32 mouse cellular contexts compared by ENCODE assay signal in the genomic region with DNA sequence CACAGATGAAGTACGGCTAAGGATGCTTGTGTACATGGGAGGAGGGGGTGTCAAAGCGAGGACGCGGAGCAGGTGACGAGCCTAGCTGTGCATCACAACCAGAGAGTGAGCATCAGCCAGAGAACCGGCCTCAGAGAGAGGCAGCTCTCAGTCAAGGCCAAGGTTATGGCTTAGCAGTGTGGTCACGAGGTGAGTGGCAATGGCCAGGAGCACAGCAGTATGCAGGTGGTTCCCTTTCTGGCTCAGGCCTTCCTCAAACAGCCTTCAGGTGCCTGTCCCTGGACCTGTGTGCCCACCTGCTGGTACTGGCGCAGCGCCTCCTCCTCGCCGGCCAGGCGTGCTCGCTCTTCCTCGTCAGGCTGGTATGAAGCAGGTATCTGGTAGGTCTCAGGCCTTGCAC. TPM values are rescaled to one million over a fixed set of nuclear protein-coding genes. Genes with fewer than 3 reads are reported as not detected.
DNase-seq lines count a peak whose midpoint lies in the region; ATAC-seq and TF ChIP-seq lines count a peak whose summit lies in the region.
"Had no signal": no experiment of that assay in that cellular context is flagged by ENCODE, and none has a peak within 500 bp of the region (broad histone marks: within the 10 kb centered on the region; RNA-seq: fewer than 3 reads in every experiment).

No protein-coding gene starts in this region.

- no peaks in the 10 kb centered on the region for H3K9me3 ChIP-seq in midbrain, embryonic 15.5 days
- H3K9me3 ChIP-seq in midbrain, embryonic 10.5 days (replicated peaks) = no peaks in the 10 kb centered on the region
- no peaks in the 10 kb centered on the region for H3K9me3 ChIP-seq in hindbrain, embryonic 13.5 days
- H3K9me3 ChIP-seq in liver, postnatal 0 days (ENCODE audit: low read length) = no peaks in the 10 kb centered on the region
- H3K9me3 ChIP-seq: embryonic facial prominence, embryonic 13.5 days; forebrain, embryonic 12.5 days; heart, embryonic 13.5 days; liver, embryonic 13.5 days; megakaryocyte, embryonic 14.5 days; neural tube, embryonic 12.5 days had no signal

- no peak for TF ChIP-seq EP300 in liver, postnatal 0 days (IDR thresholded peaks at IDR 0.05; ENCODE audit: low read depth)

- 94% methylated on average over 14 of the region's 14 CpGs for WGBS in midbrain, embryonic 15.5 days
- 94% methylated on average over 14 of the region's 14 CpGs for WGBS in midbrain, embryonic 10.5 days
- 96% methylated on average over 14 of the region's 14 CpGs for whole genome bisulfite sequencing in hindbrain, embryonic 13.5 days
- WGBS in liver, postnatal 0 days (ENCODE audit: insufficient replicate concordance) = 91% methylated on average over 14 of the region's 14 CpGs

- H3K4me2 ChIP-seq in midbrain, embryonic 15.5 days = no peak overlapping the region
- H3K4me2 ChIP-seq in hindbrain, embryonic 13.5 days = no peak overlapping the region
- H3K4me2 ChIP-seq in liver, postnatal 0 days (ENCODE audit: low read depth, low read length) = no peak overlapping the region
- H3K4me2 ChIP-seq: embryonic facial prominence, embryonic 13.5 days; forebrain, embryonic 12.5 days; heart, embryonic 13.5 days; liver, embryonic 13.5 days; lung, embryonic 14.5 days; neural tube, embryonic 12.5 days had no signal

- no peak for TF ChIP-seq CTCF in liver, postnatal 0 days (IDR thresholded peaks at IDR 0.05; ENCODE audit: low read depth)

- H3K4me1 ChIP-seq in midbrain, embryonic 15.5 days = no peaks in the 10 kb centered on the region
- H3K4me1 ChIP-seq in midbrain, embryonic 10.5 days = no peaks in the 10 kb centered on the region
- 0 out of 2 replicates have a peak, but pooled peaks cover 2% of the 10 kb centered on the region for H3K4me1 ChIP-seq in hindbrain, embryonic 13.5 days (replicated peaks)
- no peaks in the 10 kb centered on the region for H3K4me1 ChIP-seq in liver, postnatal 0 days (ENCODE audit: insufficient read depth)
- H3K4me1 ChIP-seq: forebrain, embryonic 12.5 days; heart, embryonic 13.5 days; neural tube, embryonic 12.5 days had no signal

- H3K27ac ChIP-seq in midbrain, embryonic 15.5 days = no peak overlapping the region
- no peak overlapping the region for H3K27ac ChIP-seq in midbrain, embryonic 10.5 days (replicated peaks)
- H3K27ac ChIP-seq in hindbrain, embryonic 13.5 days = no peak overlapping the region
- H3K27ac ChIP-seq in liver, postnatal 0 days (ENCODE audit: low read depth) = no peak overlapping the region
- H3K27ac ChIP-seq: embryonic facial prominence, embryonic 13.5 days; forebrain, embryonic 12.5 days; heart, adult 2 months; heart, embryonic 13.5 days; layer of hippocampus, adult 2 months; liver, embryonic 13.5 days; neural tube, embryonic 12.5 days had no signal

- H3K36me3 ChIP-seq in midbrain, embryonic 15.5 days (replicated peaks) = peaks cover 33% of the 10 kb centered on the region
- peaks cover 100% of the 10 kb centered on the region for H3K36me3 ChIP-seq in midbrain, embryonic 10.5 days
- H3K36me3 ChIP-seq in hindbrain, embryonic 13.5 days = peaks cover 99% of the 10 kb centered on the region
- peaks cover 63% of the 10 kb centered on the region for H3K36me3 ChIP-seq in liver, postnatal 0 days (replicated peaks; ENCODE audit: insufficient read depth, low read length)

- 0 out of 2 replicates have a peak, but pooled peaks have one; percentile 19 for ATAC-seq in midbrain, embryonic 15.5 days (replicated peaks)
- ATAC-seq in hindbrain, embryonic 13.5 days (ENCODE audit: low FRiP score) = no peak
- ATAC-seq in liver, postnatal 0 days = no peak
- ATAC-seq: activated CD4-positive, CD25-positive, alpha-beta regulatory T cell, adult 4 months had no signal

- DNase-seq in midbrain, embryonic 10.5 days (ENCODE audit: low spot score) = no peak
- DNase-seq in cerebellum, adult 11 months = peak; percentile 67
- peak; percentile 85 for DNase-seq in cerebellum, adult 9-11 months
- no peak for DNase-seq in layer of hippocampus, postnatal 36 days
- DNase-seq in liver, postnatal 0 days = no peak
- DNase-seq: B cell, adult 2 months; embryo, embryonic 11 days; gastrocnemius, postnatal 36 days; heart, adult 2 months; heart, postnatal 14 days; kidney, adult 18-20 months; kidney, postnatal 25 days; liver, embryonic 13.5 days; lung, embryonic 14.5 days; lung, postnatal 36 days; midbrain, embryonic 14.5 days; right cerebral cortex, postnatal 14 days; thymus, postnatal 25 days had no signal

- H3K9ac ChIP-seq in midbrain, embryonic 15.5 days = no peak overlapping the region
- no peak overlapping the region for H3K9ac ChIP-seq in hindbrain, embryonic 13.5 days
- no peak overlapping the region for H3K9ac ChIP-seq in liver, postnatal 0 days (replicated peaks)
- H3K9ac ChIP-seq: embryonic facial prominence, embryonic 13.5 days; forebrain, embryonic 12.5 days; heart, embryonic 13.5 days; liver, embryonic 13.5 days; lung, embryonic 14.5 days; neural tube, embryonic 12.5 days had no signal

- no peaks in the 10 kb centered on the region for H3K27me3 ChIP-seq in midbrain, embryonic 15.5 days (replicated peaks)
- no peaks in the 10 kb centered on the region for H3K27me3 ChIP-seq in midbrain, embryonic 10.5 days (ENCODE audit: low read depth, poor library complexity, severe bottlenecking)
- H3K27me3 ChIP-seq in hindbrain, embryonic 13.5 days = no peaks in the 10 kb centered on the region
- H3K27me3 ChIP-seq in liver, postnatal 0 days (ENCODE audit: insufficient read depth, low read length) = no peaks in the 10 kb centered on the region
- H3K27me3 ChIP-seq: CH12.LX; embryonic facial prominence, embryonic 13.5 days; forebrain, embryonic 12.5 days; heart, embryonic 13.5 days; liver, embryonic 13.5 days; megakaryocyte, embryonic 14.5 days; neural tube, embryonic 12.5 days had no signal

- H3K4me3 ChIP-seq in midbrain, embryonic 15.5 days = no peak overlapping the region
- H3K4me3 ChIP-seq in midbrain, embryonic 10.5 days = no peak overlapping the region
- H3K4me3 ChIP-seq in hindbrain, embryonic 13.5 days = no peak overlapping the region
- no peak overlapping the region for H3K4me3 ChIP-seq in liver, postnatal 0 days (ENCODE audit: low read depth, low read length)
- H3K4me3 ChIP-seq: embryonic facial prominence, embryonic 13.5 days; erythroblast, embryonic 14.5 days; forebrain, embryonic 12.5 days; heart, adult 2 months; heart, embryonic 13.5 days; layer of hippocampus, adult 2 months; liver, embryonic 13.5 days; megakaryocyte, embryonic 14.5 days; neural tube, embryonic 12.5 days had no signal

RNA-seq across cellular contexts. Expression of a gene that starts 8.5 kb away (rescaled TPM):
- polyA plus RNA-seq in midbrain, embryonic 15.5 days (2015; fragmentation: Nextera tagmentation; extraction: Ambion mirVana) = 117 and 120 TPM in 2 replicates
- polyA plus RNA-seq in midbrain, embryonic 10.5 days (2016; fragmentation: Nextera tagmentation; extraction: Ambion mirVana) = 92.2 and 101 TPM in 2 replicates
- 100 to 1,000 TPM; 103 to 109 TPM for total RNA-seq in layer of hippocampus, postnatal 36 days (2021)
- polyA plus RNA-seq in hindbrain, embryonic 13.5 days (2015; fragmentation: Nextera tagmentation; extraction: Ambion mirVana) = 97.5 and 98.9 TPM in 2 replicates
- 30.2 and 31.0 TPM in 2 replicates for polyA plus RNA-seq in liver, postnatal 0 days (2015; fragmentation: Nextera tagmentation; extraction: Ambion mirVana)

RNA-seq across cellular contexts. Expression of a gene that starts 19.9 kb away (rescaled TPM):
- polyA plus RNA-seq in midbrain, embryonic 15.5 days (2015; fragmentation: Nextera tagmentation; extraction: Ambion mirVana) = 1.9 and 2.0 TPM in 2 replicates
- 2.2 and 2.8 TPM in 2 replicates for polyA plus RNA-seq in midbrain, embryonic 10.5 days (2016; fragmentation: Nextera tagmentation; extraction: Ambion mirVana)
- under 1 TPM; 0.37 to 0.73 TPM for total RNA-seq in layer of hippocampus, postnatal 36 days (2021)
- 0.97 and 1.5 TPM in 2 replicates for polyA plus RNA-seq in hindbrain, embryonic 13.5 days (2015; fragmentation: Nextera tagmentation; extraction: Ambion mirVana)
- 4.1 and 5.5 TPM in 2 replicates for polyA plus RNA-seq in liver, postnatal 0 days (2015; fragmentation: Nextera tagmentation; extraction: Ambion mirVana)

RNA-seq across cellular contexts. Expression of a gene that starts 30.3 kb away (rescaled TPM):
- polyA plus RNA-seq in midbrain, embryonic 15.5 days (2015; fragmentation: Nextera tagmentation; extraction: Ambion mirVana) = 37.1 and 38.3 TPM in 2 replicates
- polyA plus RNA-seq in midbrain, embryonic 10.5 days (2016; fragmentation: Nextera tagmentation; extraction: Ambion mirVana) = 29.2 and 30.3 TPM in 2 replicates
- total RNA-seq in layer of hippocampus, postnatal 36 days (2021) = 10 to 100 TPM; 51.6 to 51.7 TPM
- polyA plus RNA-seq in hindbrain, embryonic 13.5 days (2015; fragmentation: Nextera tagmentation; extraction: Ambion mirVana) = 32.2 and 34.3 TPM in 2 replicates
- polyA plus RNA-seq in liver, postnatal 0 days (2015; fragmentation: Nextera tagmentation; extraction: Ambion mirVana) = 7.8 and 8.3 TPM in 2 replicates

RNA-seq across cellular contexts. Expression of a gene that starts 52.5 kb away (rescaled TPM):
- 49.4 and 51.0 TPM in 2 replicates for polyA plus RNA-seq in midbrain, embryonic 15.5 days (2015; fragmentation: Nextera tagmentation; extraction: Ambion mirVana)
- 1.3 and 3.7 TPM in 2 replicates for polyA plus RNA-seq in midbrain, embryonic 10.5 days (2016; fragmentation: Nextera tagmentation; extraction: Ambion mirVana)
- total RNA-seq in layer of hippocampus, postnatal 36 days (2021) = 10 to 100 TPM; 67.2 to 85.4 TPM
- polyA plus RNA-seq in hindbrain, embryonic 13.5 days (2015; fragmentation: Nextera tagmentation; extraction: Ambion mirVana) = 28.1 and 34.2 TPM in 2 replicates
- polyA plus RNA-seq in liver, postnatal 0 days (2015; fragmentation: Nextera tagmentation; extraction: Ambion mirVana) = not detected in 2 replicates
- total RNA-seq: CH12.LX; gastrocnemius, adult 18-20 months; gastrocnemius, postnatal 36 days; heart, adult 2 months; heart, postnatal 14 days; MEL had no signal
- polyA plus RNA-seq: activated CD4-positive, CD25-positive, alpha-beta regulatory T cell, adult 4 months; erythroblast, embryonic 14.5 days; lung, embryonic 14.5 days; spleen, adult 2 months had no signal

Comparison
In these comparisons a context has a peak if more than half of its experiments do, and no peak if none do; other contexts are left out.
1. DNase-seq: peak in cerebellum, adult 11 months (single experiment) and cerebellum, adult 9-11 months (single experiment); none in midbrain, embryonic 10.5 days (single experiment), layer of hippocampus, postnatal 36 days (0 of 2) and liver, postnatal 0 days (single experiment).